9 mouse cellular contexts compared by ENCODE assay signal in genomic region chr2:128166623-128167423, GRCm38 (mm10). TPM values are rescaled to one million over a fixed set of nuclear protein-coding genes. Genes with fewer than 3 reads are reported as not detected.
DNase-seq lines count a peak whose midpoint lies in the region; ATAC-seq lines count a peak whose summit lies in the region.
"Had no signal": no experiment of that assay in that cellular context is flagged by ENCODE, and none has a peak within 500 bp of the region (broad histone marks: within the 10 kb centered on the region; RNA-seq: fewer than 3 reads in every experiment).

No protein-coding gene starts in this region.

- H3K4me1 ChIP-seq in midbrain, embryonic 14.5 days (ENCODE audit: control insufficient read depth, insufficient read depth, low read length) = no peaks in the 10 kb centered on the region
- H3K4me1 ChIP-seq in midbrain, embryonic 11.5 days (ENCODE audit: control insufficient read depth, insufficient read depth, low read length) = no peaks in the 10 kb centered on the region
- peaks cover 9% of the 10 kb centered on the region; the same call in 1 of the 2 replicates for H3K4me1 ChIP-seq in kidney, embryonic 15.5 days
- H3K4me1 ChIP-seq: limb, embryonic 12.5 days had no signal

- H3K9ac ChIP-seq in midbrain, embryonic 14.5 days (replicated peaks; ENCODE audit: low read length) = no peak overlapping the region
- H3K9ac ChIP-seq in midbrain, embryonic 11.5 days (ENCODE audit: low read length) = no peak overlapping the region
- no peak overlapping the region for H3K9ac ChIP-seq in kidney, embryonic 15.5 days
- H3K9ac ChIP-seq: limb, embryonic 12.5 days had no signal

- no peaks in the 10 kb centered on the region for H3K27me3 ChIP-seq in midbrain, embryonic 14.5 days (ENCODE audit: control insufficient read depth, insufficient read depth, low read length)
- H3K27me3 ChIP-seq in midbrain, embryonic 11.5 days (ENCODE audit: control insufficient read depth, insufficient read depth, low read length) = no peaks in the 10 kb centered on the region
- H3K27me3 ChIP-seq in kidney, embryonic 15.5 days = no peaks in the 10 kb centered on the region
- H3K27me3 ChIP-seq: limb, embryonic 12.5 days had no signal

- no peak overlapping the region for H3K4me3 ChIP-seq in midbrain, embryonic 14.5 days (replicated peaks; ENCODE audit: low read depth, low read length)
- no peak overlapping the region for H3K4me3 ChIP-seq in midbrain, embryonic 11.5 days (ENCODE audit: low read depth, low read length)
- H3K4me3 ChIP-seq in kidney, embryonic 15.5 days (replicated peaks) = no peak overlapping the region
- H3K4me3 ChIP-seq: limb, embryonic 12.5 days had no signal

- no peaks in the 10 kb centered on the region for H3K36me3 ChIP-seq in midbrain, embryonic 14.5 days (ENCODE audit: control insufficient read depth, insufficient read depth, low read length)
- H3K36me3 ChIP-seq in midbrain, embryonic 11.5 days (ENCODE audit: control insufficient read depth, insufficient read depth, low read length) = no peaks in the 10 kb centered on the region
- no peaks in the 10 kb centered on the region for H3K36me3 ChIP-seq in kidney, embryonic 15.5 days

- H3K4me2 ChIP-seq in midbrain, embryonic 14.5 days (ENCODE audit: low read length) = no peak overlapping the region
- H3K4me2 ChIP-seq in midbrain, embryonic 11.5 days = no peak overlapping the region
- H3K4me2 ChIP-seq in kidney, embryonic 15.5 days = no peak overlapping the region
- H3K4me2 ChIP-seq: limb, embryonic 12.5 days had no signal

- no peak for ATAC-seq in midbrain, embryonic 14.5 days (ENCODE audit: low FRiP score, low TSS enrichment)
- no peak for ATAC-seq in midbrain, embryonic 11.5 days (ENCODE audit: low FRiP score)
- 0 out of 2 replicates have a peak, but pooled peaks have one; percentile 18 for ATAC-seq in kidney, embryonic 15.5 days (replicated peaks; ENCODE audit: low FRiP score)

- no peaks in the 10 kb centered on the region for H3K9me3 ChIP-seq in midbrain, embryonic 14.5 days (ENCODE audit: control insufficient read depth, low read length)
- no peaks in the 10 kb centered on the region for H3K9me3 ChIP-seq in midbrain, embryonic 11.5 days (ENCODE audit: control insufficient read depth, low read length)
- no peaks in the 10 kb centered on the region for H3K9me3 ChIP-seq in kidney, embryonic 15.5 days (replicated peaks)
- H3K9me3 ChIP-seq: limb, embryonic 12.5 days had no signal

- WGBS in midbrain, embryonic 14.5 days = 52% methylated on average over 13 of the region's 13 CpGs
- WGBS in midbrain, embryonic 11.5 days = 74% methylated on average over 13 of the region's 13 CpGs
- WGBS in kidney, embryonic 15.5 days = 55% methylated on average over 13 of the region's 13 CpGs

- no peak overlapping the region for H3K27ac ChIP-seq in midbrain, embryonic 14.5 days (replicated peaks; ENCODE audit: low read depth, low read length)
- H3K27ac ChIP-seq in midbrain, embryonic 11.5 days (ENCODE audit: low read depth, low read length) = no peak overlapping the region
- H3K27ac ChIP-seq in kidney, embryonic 15.5 days = no peak overlapping the region
- H3K27ac ChIP-seq: limb, embryonic 12.5 days had no signal

- DNase-seq in adrenal gland, adult (ENCODE audit: inconsistent age in 2 of 2, low spot score in 1 of 2) = peak; percentile 69 to 72
- DNase-seq in adrenal gland, adult 18-20 months (ENCODE audit: low spot score in 2 of 2) = no peak
- DNase-seq in midbrain, embryonic 14.5 days = peak; percentile 41
- DNase-seq in midbrain, embryonic 11.5 days (ENCODE audit: low spot score, missing footprints) = no peak
- DNase-seq in lung, postnatal 10 days = peak; percentile 17
- DNase-seq in thymus, postnatal 4 days = no peak
- DNase-seq in cerebellum, adult 9-11 months = no peak

RNA-seq across cellular contexts. Expression of gene Bcl2l11, which starts 41.0 kb away (rescaled TPM):
- total RNA-seq in adrenal gland, adult 18-20 months (2021) = 10 to 100 TPM; 10.7 to 23.0 TPM
- polyA plus RNA-seq in midbrain, embryonic 14.5 days (2014; fragmentation: Nextera tagmentation; extraction: Ambion mirVana) = 8.7 and 13.3 TPM in 2 replicates
- 15.1 and 16.9 TPM in 2 replicates for polyA plus RNA-seq in midbrain, embryonic 11.5 days (2014; fragmentation: Nextera tagmentation; extraction: Ambion mirVana)
- 28.7 and 29.8 TPM in 2 replicates for polyA plus RNA-seq in kidney, embryonic 15.5 days (2015; fragmentation: Nextera tagmentation; extraction: Ambion mirVana)

Comparison
In these comparisons a context has a peak if more than half of its experiments do, and no peak if none do; other contexts are left out.
1. DNase-seq: peak in adrenal gland, adult (2 of 2), midbrain, embryonic 14.5 days (single experiment) and lung, postnatal 10 days (single experiment); none in adrenal gland, adult 18-20 months (0 of 2), midbrain, embryonic 11.5 days (single experiment), thymus, postnatal 4 days (single experiment) and cerebellum, adult 9-11 months (single experiment).